Mouse (Mus musculus): ENCODE results near the gene Taf1c. TPM values are rescaled to one million over a fixed set of nuclear protein-coding genes. Genes with fewer than 3 reads are reported as not detected.

The Taf1c gene
- polyA plus RNA-seq, 1 experiment from 2014 or later: 6.2 TPM

- Histone ChIP-seq H3K27me3 (ENCODE audit: control insufficient read depth, insufficient read depth, low read length) (no peaks in the 10 kb centered on the region), H3K9me3 (ENCODE audit: control insufficient read depth, low read length) (no peaks in the 10 kb centered on the region), H3K27ac (replicated peaks in 1 of 2; ENCODE audit: control insufficient read depth in 1 of 2, insufficient read depth in 1 of 2, low read depth in 2 of 2, low read length in 2 of 2) (no peak overlapping the region), H3K4me1 (ENCODE audit: control insufficient read depth in 2 of 2, insufficient read depth in 2 of 2, low read length in 2 of 2) (peaks cover 0 to 4% of the 10 kb centered on the region in 2 experiments; a peak in 2 of 4 replicates), H3K4me2 (ENCODE audit: low read length) (no peak overlapping the region), H3K36me3 (ENCODE audit: control insufficient read depth, insufficient read depth, low read length) (no peaks in the 10 kb centered on the region), H3K4me3 (ENCODE audit: control insufficient read depth in 1 of 2, insufficient read depth in 1 of 2, low read depth in 1 of 2, low read length in 2 of 2) (no peak overlapping the region), H3K9ac (ENCODE audit: low read length) (no peak overlapping the region)
- 57% methylated on average over 5 of the region's 5 CpGs for WGBS
- ATAC-seq (ENCODE audit: insufficient number of reproducible peaks, insufficient read depth, low FRiP score, low read depth): no peak
Measured at GRCm38 (mm10) chr8:119641058-119641457, 36.0 kb upstream of the Taf1c start.

- H3K27ac ChIP-seq (replicated peaks in 1 of 2; ENCODE audit: control insufficient read depth in 1 of 2, insufficient read depth in 1 of 2, low read depth in 2 of 2, low read length in 2 of 2): no peak overlapping the region
- no peak for ATAC-seq (ENCODE audit: insufficient number of reproducible peaks, insufficient read depth, low FRiP score, low read depth)
- 0 out of 2 replicates have a peak, but pooled peaks cover 6% of the 10 kb centered on the region for H3K27me3 ChIP-seq (ENCODE audit: control insufficient read depth, insufficient read depth, low read length)
- no peak overlapping the region for H3K9ac ChIP-seq (ENCODE audit: low read length)
- no peak overlapping the region for H3K4me2 ChIP-seq (ENCODE audit: low read length)
- WGBS: 65% methylated on average over 7 of the region's 7 CpGs
- no peaks in the 10 kb centered on the region for H3K36me3 ChIP-seq (ENCODE audit: control insufficient read depth, insufficient read depth, low read length)
- no peak overlapping the region for H3K4me3 ChIP-seq (ENCODE audit: control insufficient read depth in 1 of 2, insufficient read depth in 1 of 2, low read depth in 1 of 2, low read length in 2 of 2)
- peaks cover 8 to 11% of the 10 kb centered on the region in 2 experiments; a peak in 2 of 4 replicates for H3K4me1 ChIP-seq (ENCODE audit: control insufficient read depth in 2 of 2, insufficient read depth in 2 of 2, low read length in 2 of 2)
- no peaks in the 10 kb centered on the region for H3K9me3 ChIP-seq (ENCODE audit: control insufficient read depth, low read length)
Measured at GRCm38 (mm10) chr8:119639798-119640197, 34.8 kb upstream of the Taf1c start.

GRCm38 (mm10) chr8:119638261-119638660 lies 33.2 kb upstream of the Taf1c start:
- Histone ChIP-seq H3K9ac (ENCODE audit: low read length) (no peak overlapping the region), H3K9me3 (ENCODE audit: control insufficient read depth, low read length) (no peaks in the 10 kb centered on the region), H3K27ac (replicated peaks in 1 of 2; ENCODE audit: control insufficient read depth in 1 of 2, insufficient read depth in 1 of 2, low read depth in 2 of 2, low read length in 2 of 2) (no peak overlapping the region), H3K4me3 (ENCODE audit: control insufficient read depth in 1 of 2, insufficient read depth in 1 of 2, low read depth in 1 of 2, low read length in 2 of 2) (no peak overlapping the region), H3K4me2 (ENCODE audit: low read length) (no peak overlapping the region), H3K27me3 (ENCODE audit: control insufficient read depth, insufficient read depth, low read length) (peaks cover 15% of the 10 kb centered on the region; the same call in 1 of the 2 replicates), H3K4me1 (ENCODE audit: control insufficient read depth in 2 of 2, insufficient read depth in 2 of 2, low read length in 2 of 2) (peaks cover 8 to 11% of the 10 kb centered on the region in 2 experiments; a peak in 2 of 4 replicates), H3K36me3 (ENCODE audit: control insufficient read depth, insufficient read depth, low read length) (no peaks in the 10 kb centered on the region)
- ATAC-seq (ENCODE audit: insufficient number of reproducible peaks, insufficient read depth, low FRiP score, low read depth): no peak
- 81% methylated on average over 6 of the region's 6 CpGs for WGBS

GRCm38 (mm10) chr8:119637381-119637780 lies 32.4 kb upstream of the Taf1c start:
- Histone ChIP-seq H3K27me3 (ENCODE audit: control insufficient read depth, insufficient read depth, low read length) (peaks cover 16% of the 10 kb centered on the region), H3K4me1 (ENCODE audit: control insufficient read depth in 2 of 2, insufficient read depth in 2 of 2, low read length in 2 of 2) (peaks cover 8 to 11% of the 10 kb centered on the region in 2 experiments; a peak in 2 of 4 replicates), H3K9ac (ENCODE audit: low read length) (no peak overlapping the region), H3K4me2 (ENCODE audit: low read length) (no peak overlapping the region), H3K9me3 (ENCODE audit: control insufficient read depth, low read length) (no peaks in the 10 kb centered on the region), H3K27ac (replicated peaks in 1 of 2; ENCODE audit: control insufficient read depth in 1 of 2, insufficient read depth in 1 of 2, low read depth in 2 of 2, low read length in 2 of 2) (no peak overlapping the region), H3K36me3 (ENCODE audit: control insufficient read depth, insufficient read depth, low read length) (no peaks in the 10 kb centered on the region), H3K4me3 (ENCODE audit: control insufficient read depth in 1 of 2, insufficient read depth in 1 of 2, low read depth in 1 of 2, low read length in 2 of 2) (no peak overlapping the region)
- no peak for ATAC-seq (ENCODE audit: insufficient number of reproducible peaks, insufficient read depth, low FRiP score, low read depth)
- WGBS: 81% methylated on average over 4 of the region's 4 CpGs

GRCm38 (mm10) chr8:119636766-119637165 lies 31.7 kb upstream of the Taf1c start:
- Histone ChIP-seq H3K36me3 (ENCODE audit: control insufficient read depth, insufficient read depth, low read length) (no peaks in the 10 kb centered on the region), H3K4me1 (ENCODE audit: control insufficient read depth in 2 of 2, insufficient read depth in 2 of 2, low read length in 2 of 2) (peaks cover 8 to 11% of the 10 kb centered on the region in 2 experiments; a peak in 2 of 4 replicates), H3K9ac (ENCODE audit: low read length) (no peak overlapping the region), H3K27me3 (ENCODE audit: control insufficient read depth, insufficient read depth, low read length) (peaks cover 22% of the 10 kb centered on the region), H3K4me2 (ENCODE audit: low read length) (no peak overlapping the region), H3K27ac (replicated peaks in 1 of 2; ENCODE audit: control insufficient read depth in 1 of 2, insufficient read depth in 1 of 2, low read depth in 2 of 2, low read length in 2 of 2) (no peak overlapping the region), H3K9me3 (ENCODE audit: control insufficient read depth, low read length) (no peaks in the 10 kb centered on the region), H3K4me3 (ENCODE audit: control insufficient read depth in 1 of 2, insufficient read depth in 1 of 2, low read depth in 1 of 2, low read length in 2 of 2) (no peak overlapping the region)
- no peak for ATAC-seq (ENCODE audit: insufficient number of reproducible peaks, insufficient read depth, low FRiP score, low read depth)
- WGBS: 67% methylated on average over 7 of the region's 7 CpGs

- H3K27ac ChIP-seq (replicated peaks in 1 of 2; ENCODE audit: control insufficient read depth in 1 of 2, insufficient read depth in 1 of 2, low read depth in 2 of 2, low read length in 2 of 2): no peak overlapping the region
- H3K9me3 ChIP-seq (ENCODE audit: control insufficient read depth, low read length): no peaks in the 10 kb centered on the region
- peaks cover 8 to 11% of the 10 kb centered on the region in 2 experiments; a peak in 2 of 4 replicates for H3K4me1 ChIP-seq (ENCODE audit: control insufficient read depth in 2 of 2, insufficient read depth in 2 of 2, low read length in 2 of 2)
- no peak overlapping the region for H3K4me2 ChIP-seq (ENCODE audit: low read length)
- no peak overlapping the region for H3K9ac ChIP-seq (ENCODE audit: low read length)
- WGBS: 25% methylated on average over 2 of the region's 2 CpGs
- H3K36me3 ChIP-seq (ENCODE audit: control insufficient read depth, insufficient read depth, low read length): no peaks in the 10 kb centered on the region
- ATAC-seq (ENCODE audit: insufficient number of reproducible peaks, insufficient read depth, low FRiP score, low read depth): no peak
- H3K4me3 ChIP-seq (ENCODE audit: control insufficient read depth in 1 of 2, insufficient read depth in 1 of 2, low read depth in 1 of 2, low read length in 2 of 2): no peak overlapping the region
- H3K27me3 ChIP-seq (ENCODE audit: control insufficient read depth, insufficient read depth, low read length): peaks cover 25% of the 10 kb centered on the region
Measured at GRCm38 (mm10) chr8:119635958-119636357, 30.9 kb upstream of the Taf1c start.

GRCm38 (mm10) chr8:119635378-119635777 lies 30.4 kb upstream of the Taf1c start, which contains the start of gene Kcng4:
TSS of gene Kcng4 (minus strand) at chr8:119635680.
- Histone ChIP-seq H3K27me3 (ENCODE audit: control insufficient read depth, insufficient read depth, low read length) (peaks cover 25% of the 10 kb centered on the region), H3K27ac (replicated peaks in 1 of 2; ENCODE audit: control insufficient read depth in 1 of 2, insufficient read depth in 1 of 2, low read depth in 2 of 2, low read length in 2 of 2) (no peak within 1 kb of the TSS), H3K4me2 (ENCODE audit: low read length) (no peak within 1 kb of the TSS), H3K9ac (ENCODE audit: low read length) (no peak within 1 kb of the TSS), H3K4me1 (ENCODE audit: control insufficient read depth in 2 of 2, insufficient read depth in 2 of 2, low read length in 2 of 2) (peaks cover 8 to 11% of the 10 kb centered on the region in 2 experiments; a peak in 2 of 4 replicates), H3K36me3 (ENCODE audit: control insufficient read depth, insufficient read depth, low read length) (no peaks in the 10 kb centered on the region), H3K4me3 (ENCODE audit: control insufficient read depth in 1 of 2, insufficient read depth in 1 of 2, low read depth in 1 of 2, low read length in 2 of 2) (no peak within 1 kb of the TSS), H3K9me3 (ENCODE audit: control insufficient read depth, low read length) (no peaks in the 10 kb centered on the region)
- WGBS: 28% methylated on average over 6 of the region's 6 CpGs
- no peak for ATAC-seq (ENCODE audit: insufficient number of reproducible peaks, insufficient read depth, low FRiP score, low read depth)
